Mouse (Mus musculus) gastrocnemius, postnatal 10 days (tissue): Measurements from ENCODE around the gene Xpo4. TPM values are rescaled to one million over a fixed set of nuclear protein-coding genes. Genes with fewer than 3 reads are reported as not detected.
"Not testable (repeated sequence)": the region's sequence is repeated elsewhere in the genome, so short reads cannot be mapped to it uniquely, and the experiment has no call there.

Source experiments
- DNase-seq: peaks from one replicate; pipeline ENCODE4 v3.0.0; 2021; ENCODE audit warnings: mixed read lengths
- long read RNA-seq, 2 experiments: library from polyadenylated mRNA; stranded (forward); transcript quantifications; one replicate each; pipeline ENCODE4 v2.0.0; 2021
- total RNA-seq, 2 experiments: library from RNA; stranded (reverse); gene quantifications; 2 replicates each; pipeline ENCODE4 v1.2.3; 2021

The Xpo4 gene
- total RNA-seq: 10 to 100 TPM; 12.3 to 17.0 TPM
- long read RNA-seq, experiment 1, full-length matches to known transcripts: 2 of 2 reads
- long read RNA-seq, experiment 1, partial matches to known transcripts: 0 of 2 reads
- long read RNA-seq, experiment 1, other reads (novel, unspliced or antisense): 0 of 2 reads
- long read RNA-seq, experiment 2, full-length matches to known transcripts: 1 of 5 reads
- long read RNA-seq, experiment 2, partial matches to known transcripts: 1 of 5 reads
- long read RNA-seq, experiment 2, other reads (novel, unspliced or antisense): 3 of 5 reads

DNA sequence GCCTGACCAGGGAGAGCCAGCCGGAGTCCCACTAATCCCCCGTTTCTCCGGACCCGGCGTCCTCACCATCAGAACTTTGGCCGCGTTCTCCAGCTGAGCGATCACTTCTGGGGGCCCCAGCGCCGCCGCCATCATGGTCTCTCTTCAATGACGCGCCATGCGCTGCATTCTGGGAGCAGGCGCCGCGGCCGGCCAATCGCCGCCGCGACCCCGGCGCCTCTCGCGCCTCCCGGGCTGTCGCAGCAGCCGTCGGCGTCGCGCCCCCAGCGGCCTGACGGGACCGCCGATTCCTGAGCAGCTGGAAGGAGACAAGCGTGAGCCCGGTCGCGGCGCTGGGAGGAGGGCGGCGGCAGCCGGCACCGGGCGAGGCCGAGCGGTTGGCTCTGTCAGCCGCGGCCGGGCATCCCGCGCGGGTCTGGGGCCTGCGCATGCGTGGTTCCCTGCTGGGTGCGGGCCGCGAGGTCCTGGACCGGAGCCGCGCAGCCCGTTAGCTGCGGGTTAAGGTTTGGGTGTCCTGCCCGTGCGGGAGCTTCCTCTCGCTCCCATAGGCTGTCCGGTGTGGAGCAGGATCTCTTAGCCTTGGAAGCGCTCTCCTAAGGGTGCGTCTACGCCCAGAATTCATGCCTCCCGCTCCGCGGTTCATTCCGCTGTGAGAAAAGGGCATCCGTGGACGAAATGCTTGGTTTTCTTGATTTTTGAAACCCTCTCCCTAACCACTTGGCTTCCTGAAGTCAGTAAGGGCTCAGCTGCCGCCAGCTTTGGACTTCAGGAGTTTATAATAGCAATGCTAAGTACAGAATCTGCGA is at the start of gene Xpo4:
Gene Xpo4, minus strand, starts transcription at position 609 of the 806 bp plus-strand sequence.
- DNase-seq: peak; percentile 86

DNA sequence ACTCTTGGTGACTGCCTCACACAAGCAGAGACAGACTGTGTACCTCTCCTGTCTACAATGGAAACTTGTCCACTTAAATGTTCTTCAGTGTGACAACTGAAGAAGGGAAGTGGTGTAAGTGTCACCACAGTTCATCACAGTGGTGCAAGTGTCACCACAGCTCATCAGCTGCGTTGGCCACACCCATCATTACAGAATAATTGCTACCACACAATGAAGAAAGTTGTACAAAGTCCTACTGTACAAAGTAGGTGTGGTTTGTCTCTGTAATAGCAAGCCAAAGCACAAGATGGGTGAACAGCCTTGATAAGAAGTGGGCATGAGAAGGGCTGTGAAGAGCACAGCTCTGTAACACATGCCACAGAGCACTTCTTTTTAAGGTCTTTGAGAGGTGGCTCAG is 47.7 kb upstream of the Xpo4 start:
- DNase-seq: no peak

DNA sequence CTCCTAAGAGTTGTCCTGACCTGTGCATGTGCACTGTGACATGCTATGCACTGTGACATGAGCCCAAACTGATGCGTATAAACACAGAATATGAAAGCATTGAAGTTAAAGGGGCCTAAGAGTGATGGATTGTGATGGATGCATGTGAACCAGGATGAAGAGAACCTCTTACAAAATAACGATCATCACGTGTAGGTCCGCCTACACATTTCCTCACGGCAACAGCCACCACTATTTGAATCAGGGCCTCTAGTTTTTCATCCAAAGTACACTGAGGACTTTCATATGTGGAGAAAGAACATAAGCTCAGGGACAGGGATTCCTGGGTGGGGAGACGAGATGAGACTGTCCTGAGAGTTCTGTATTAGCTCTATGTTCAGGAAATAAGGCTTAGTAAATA is 45.8 kb upstream of the Xpo4 start:
- DNase-seq: no peak

DNA sequence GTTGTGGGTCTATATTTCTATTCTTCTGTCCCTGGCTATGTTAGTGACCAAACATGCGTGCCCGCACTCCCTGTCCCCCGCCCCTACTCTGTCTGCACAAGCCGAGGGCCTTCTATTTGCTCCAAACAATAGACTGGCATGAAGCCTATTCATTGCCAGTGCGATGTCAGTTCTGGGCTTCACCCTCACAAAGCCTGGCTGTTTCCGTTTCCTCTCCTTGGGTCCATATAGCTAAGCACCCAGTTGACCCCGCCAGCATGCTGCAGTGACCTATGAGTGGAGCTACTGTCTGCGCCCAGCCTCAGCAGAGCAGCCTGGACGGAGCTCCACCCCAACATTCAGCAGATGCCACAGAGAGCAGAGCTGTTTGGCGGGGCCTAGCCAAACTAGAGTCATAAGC is 43.9 kb upstream of the Xpo4 start:
- DNase-seq: no peak

DNA sequence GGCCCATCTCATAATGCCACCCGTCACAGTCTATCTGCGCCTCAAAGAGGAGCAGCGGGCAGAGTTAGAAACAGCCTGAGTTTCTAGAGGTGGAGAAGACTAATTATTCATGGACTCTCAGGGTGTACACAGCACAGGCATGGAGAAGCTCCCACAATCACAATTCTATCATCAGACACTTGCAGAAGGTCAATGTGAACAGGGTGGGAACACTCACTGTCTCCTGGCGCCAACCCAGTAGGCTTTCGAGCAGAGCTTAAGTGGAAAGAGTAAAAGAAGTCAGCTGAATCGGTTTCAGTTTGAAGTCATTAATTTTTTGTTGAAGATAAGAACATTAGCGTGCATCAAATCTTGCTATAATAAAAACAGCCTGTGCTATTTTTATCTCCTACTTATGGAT is 43.4 kb upstream of the Xpo4 start:
- DNase-seq: peak; percentile 52

DNA sequence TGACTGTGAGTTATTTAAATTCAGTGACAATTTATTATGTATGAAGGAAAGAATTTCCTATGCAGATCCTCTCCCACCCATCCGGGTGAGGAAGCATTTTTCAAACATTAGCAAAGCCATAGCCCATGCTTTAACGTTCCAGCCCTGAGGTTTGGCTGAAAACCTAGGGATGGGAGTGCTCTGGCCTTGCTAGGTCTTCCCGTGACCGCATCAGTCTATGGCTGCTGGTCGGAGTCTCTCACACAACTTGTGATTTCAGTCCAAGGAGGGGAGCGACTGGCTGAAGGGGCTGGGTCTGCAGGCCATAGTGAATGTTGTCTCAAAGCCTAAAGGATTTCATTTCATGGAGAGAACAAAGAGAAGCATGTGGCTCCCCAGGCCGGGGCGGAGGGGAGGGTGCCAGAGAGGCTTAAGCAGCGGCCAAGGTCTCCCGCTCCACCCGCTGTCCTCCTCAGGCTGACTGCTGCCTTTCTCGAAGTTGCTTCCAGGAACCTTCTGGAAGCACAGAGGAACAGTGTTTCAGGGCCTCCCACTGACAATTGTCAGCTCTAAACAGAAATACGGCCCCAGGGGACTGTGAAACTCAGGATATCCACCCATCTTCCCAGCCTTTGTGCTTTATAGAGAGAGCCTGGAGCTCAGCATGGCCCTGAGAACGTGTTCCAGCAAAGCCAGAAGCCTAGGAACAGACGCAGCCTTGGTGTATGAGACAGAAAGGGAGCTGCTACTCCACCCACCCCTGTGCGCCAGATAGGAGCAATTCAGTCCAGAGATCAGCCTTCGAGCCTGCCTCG is 42.1 kb upstream of the Xpo4 start:
- DNase-seq: peak; percentile 44

DNA sequence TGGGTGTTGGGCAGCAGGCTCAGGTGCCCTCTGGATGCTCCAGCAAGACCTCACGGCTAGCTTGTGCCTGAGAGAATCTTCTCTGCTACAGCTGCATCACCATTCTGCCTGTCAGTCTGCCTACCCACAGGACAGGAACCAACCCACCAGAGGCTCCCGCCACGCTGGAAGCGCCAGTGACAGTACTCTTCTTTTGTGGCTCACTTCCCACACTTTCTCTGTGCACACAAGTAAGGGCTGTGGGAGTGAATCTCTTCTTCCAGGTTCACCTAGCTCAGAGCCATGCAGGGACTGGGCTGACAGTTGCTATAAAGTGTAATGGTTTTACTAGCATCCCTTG is 41.5 kb upstream of the Xpo4 start:
- no peak for DNase-seq

DNA sequence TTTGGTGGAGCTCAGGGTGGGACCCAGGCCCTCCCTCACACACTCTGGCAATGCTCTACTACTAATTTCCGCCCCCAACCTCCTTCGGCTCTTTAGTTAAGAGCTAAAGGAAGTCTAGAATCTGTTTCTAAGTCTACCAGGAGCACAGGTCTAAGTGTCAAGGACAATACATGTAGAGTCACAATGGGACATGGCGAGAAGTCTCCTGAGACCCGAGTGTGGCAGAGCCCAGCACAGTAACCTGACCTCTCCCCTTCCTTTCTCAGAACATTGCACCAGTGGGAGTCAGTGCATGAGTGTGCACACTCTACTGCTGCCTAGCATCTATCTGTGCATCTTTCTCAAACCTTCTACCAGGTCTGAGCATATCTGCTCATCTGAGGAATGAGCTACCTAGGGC is 40.5 kb upstream of the Xpo4 start:
- no peak for DNase-seq

DNA sequence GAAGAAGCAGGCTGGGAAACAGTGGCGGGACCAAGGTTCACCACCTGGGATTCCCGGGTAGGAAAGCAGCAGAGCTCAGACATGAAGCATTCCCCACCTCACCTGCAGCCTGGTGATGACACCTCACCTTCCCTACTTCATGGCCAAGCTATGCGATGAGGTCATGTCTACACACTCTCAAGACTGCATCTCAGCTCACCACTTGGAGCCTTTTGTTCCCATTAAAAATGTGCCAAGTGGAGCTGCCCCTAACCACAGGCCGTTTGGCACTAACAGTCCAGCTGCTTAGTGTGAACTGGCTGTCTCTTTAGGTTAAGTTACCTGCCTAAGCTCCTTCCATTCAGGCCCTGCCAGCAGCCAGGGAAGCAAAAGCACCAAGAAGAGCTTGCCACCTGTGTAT is 39.8 kb upstream of the Xpo4 start:
- DNase-seq: no peak

DNA sequence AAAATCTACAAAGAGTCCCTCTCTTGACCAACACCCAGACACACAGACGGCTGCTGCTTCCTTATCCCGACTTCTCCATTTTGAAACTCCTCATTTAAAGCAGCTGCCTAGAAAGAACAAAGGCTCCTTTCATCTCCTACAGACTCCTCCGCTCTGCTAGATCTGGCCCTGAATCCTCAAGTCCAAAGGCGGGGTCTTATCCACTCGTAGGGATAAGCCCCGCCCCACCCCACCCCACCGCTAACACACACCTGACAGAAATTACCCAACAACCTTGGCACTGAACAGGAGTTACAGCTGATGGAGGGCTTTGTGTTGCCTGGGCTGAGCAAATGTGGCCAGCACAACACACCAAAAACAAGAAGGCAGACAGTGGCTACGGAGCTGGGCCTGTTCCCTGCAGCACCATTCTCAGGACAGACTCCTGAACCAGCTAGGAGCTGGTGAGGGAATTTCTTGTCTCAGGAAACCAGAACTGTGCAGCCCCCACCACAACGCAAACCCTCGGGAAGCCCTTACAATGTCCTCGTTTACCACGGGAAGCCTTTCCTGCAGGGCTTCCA is 36.8 kb upstream of the Xpo4 start:
- DNase-seq: no peak

DNA sequence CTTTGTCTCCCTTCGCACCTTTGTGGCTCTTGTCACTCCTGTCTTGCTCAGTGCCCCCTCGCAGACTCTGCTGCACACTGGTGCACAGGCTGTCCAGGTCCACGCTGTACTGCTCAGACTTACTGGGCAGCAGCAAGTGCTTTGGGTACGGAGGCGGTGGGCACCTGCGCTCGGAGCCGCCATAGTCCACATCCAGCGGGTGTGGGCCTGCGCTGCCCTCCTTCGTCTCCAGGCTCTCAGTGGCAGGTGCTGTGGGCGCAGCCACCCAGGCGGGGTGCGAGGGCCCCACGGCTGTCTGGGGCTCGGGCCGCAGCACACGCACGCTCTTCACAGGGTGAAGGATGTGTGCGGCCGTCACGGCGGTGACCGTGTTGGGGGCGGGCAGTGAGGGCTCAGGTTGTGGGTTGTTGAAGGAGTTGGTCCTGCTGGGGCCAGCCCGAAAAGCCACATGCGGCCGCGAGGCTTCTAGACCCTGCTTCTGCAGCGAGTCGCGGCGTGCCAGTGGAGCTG is 34.3 kb upstream of the Xpo4 start:
- no peak for DNase-seq

DNA sequence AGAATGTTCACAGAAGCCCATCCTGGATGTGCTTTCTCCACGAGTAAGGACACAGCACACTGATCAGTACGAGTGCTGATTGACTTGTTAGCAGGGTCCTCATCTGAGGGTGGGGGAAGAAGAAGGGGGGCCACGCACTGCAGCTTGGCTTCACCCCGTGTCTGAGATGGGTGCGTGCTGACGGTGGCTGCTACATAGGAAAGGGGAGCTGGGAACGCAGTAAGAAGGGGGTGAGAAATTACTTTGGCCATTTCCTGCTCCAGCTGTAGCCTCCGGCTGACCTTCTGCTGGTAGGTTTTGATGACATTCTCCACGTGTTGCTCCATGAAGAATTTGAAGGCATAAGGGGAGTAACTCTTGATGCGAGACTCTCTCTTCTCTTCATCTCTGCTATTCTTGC is 33.8 kb upstream of the Xpo4 start:
- DNase-seq: no peak

DNA sequence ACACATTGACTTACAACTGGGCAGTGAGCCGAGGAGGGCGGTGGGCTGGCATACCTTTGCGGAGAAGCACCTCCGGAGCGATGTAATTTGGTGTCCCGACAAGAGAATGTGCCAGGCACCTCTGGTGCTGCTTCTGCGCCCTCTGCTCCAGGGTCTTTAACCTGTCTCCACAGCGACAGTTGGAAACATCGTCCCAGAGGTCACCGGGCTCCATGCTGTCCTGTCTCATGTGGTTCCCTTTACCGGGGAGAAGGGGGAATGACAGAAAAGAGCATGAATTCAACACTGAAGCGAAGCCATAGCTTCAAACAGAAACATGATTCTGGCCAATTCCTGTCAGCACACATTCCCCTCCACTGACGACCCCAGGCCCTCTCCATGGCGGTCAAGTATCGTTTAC is 30.8 kb upstream of the Xpo4 start:
- DNase-seq: no peak

DNA sequence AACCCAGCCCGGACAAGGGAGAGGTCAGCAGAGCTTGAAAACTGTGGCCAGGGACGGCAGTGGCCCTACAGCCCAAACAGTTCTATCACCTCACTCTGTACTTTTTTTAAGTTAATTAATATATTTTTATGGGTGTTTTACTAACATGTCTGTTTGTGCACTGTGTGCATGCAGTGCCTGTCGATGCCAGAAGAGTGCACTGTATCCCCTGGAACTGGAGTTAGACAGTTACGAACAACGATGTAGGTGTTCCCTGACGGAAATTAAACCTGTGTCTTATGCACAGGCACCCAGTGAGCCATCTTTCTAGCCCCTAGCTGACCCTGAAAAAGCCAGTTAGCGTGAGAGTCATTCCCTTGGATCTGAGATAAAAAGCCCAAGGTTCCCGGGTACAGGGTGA is 30.3 kb upstream of the Xpo4 start:
- no peak for DNase-seq

DNA sequence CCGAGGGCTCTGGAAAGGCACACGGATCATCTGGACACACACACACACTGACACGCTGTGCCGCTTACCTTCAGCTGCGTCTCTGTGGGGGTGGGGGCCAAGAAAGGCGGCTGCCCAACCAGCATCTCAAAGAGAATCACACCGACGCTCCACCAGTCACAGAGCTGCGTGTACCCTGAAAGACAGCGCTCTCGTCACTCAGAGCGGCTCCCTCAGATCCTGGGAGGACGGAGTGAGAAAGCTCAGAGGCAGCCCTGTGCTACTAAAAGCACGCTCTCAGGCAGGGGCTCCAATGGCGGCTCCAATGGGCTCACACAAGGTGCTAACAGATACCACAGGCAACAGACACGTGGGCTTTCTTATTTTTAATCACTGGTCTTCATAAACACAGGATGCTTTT is 29.0 kb upstream of the Xpo4 start:
- DNase-seq: no peak

DNA sequence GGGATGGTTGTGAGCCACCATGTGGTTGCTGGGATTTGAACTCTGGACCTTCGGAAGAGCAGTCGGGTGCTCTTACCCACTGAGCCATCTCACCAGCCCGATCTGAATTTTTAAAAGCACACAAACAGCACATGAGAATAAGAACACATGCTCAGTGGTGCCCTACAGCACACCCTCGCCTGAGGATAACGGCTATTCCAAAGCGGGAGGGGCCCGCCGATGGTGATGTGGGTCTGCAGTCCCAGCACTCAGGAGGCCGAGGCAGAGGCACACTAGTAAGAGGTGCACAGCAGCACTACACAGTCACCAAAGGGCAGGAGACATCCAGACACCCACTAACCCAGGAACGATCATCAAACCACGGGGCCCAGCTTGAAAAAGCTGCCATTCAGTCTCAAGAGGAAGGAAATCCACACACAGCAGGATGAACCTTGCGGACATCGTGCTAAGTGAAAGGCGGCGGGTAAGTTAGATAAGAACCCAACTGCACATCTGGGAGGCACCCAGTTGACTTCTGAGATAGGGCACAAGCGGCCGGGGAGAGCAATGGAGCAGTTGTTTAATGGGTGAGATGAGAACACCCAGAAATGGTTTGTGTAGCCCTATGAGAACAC is 27.4 kb upstream of the Xpo4 start:
- no peak for DNase-seq

DNA sequence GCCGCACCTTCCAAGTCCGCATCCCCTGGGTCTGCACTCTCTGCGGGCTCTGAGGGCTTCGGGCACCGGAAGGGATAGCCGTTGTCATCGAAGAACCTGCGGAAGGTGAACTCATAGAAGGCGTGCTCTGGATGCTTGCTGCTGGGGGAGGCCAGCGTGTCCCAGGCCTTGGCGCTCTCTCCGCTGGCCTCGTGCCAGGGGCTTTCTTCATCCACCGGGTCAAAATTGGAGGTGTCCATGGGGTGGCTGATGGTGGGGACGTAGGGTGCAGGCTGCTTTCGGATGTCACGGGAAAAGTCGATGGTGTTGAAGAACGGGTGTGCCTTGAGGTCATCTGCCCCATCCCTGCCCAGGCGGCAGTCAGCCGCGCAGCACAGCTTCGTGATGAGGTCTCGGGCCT is 26.1 kb upstream of the Xpo4 start:
- DNase-seq: no peak

DNA sequence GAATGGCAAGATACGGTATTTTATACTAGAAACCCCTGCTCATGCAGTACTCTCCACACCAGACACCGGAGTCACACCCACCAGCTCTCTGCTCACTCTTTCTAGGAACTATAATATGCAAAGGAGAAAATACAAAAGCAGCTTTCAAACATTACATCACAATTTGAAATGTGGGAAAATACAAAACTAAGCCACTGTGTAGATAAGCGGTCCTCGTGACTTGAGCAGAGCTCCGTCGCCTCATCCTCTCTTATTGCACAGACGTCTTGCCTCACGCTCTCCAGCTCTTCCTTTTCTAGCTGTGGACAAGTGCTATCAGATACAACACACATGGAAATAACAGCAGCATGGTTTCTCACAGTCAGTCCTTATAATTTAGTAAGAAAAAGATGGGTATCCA is 25.5 kb upstream of the Xpo4 start:
- no peak for DNase-seq

DNA sequence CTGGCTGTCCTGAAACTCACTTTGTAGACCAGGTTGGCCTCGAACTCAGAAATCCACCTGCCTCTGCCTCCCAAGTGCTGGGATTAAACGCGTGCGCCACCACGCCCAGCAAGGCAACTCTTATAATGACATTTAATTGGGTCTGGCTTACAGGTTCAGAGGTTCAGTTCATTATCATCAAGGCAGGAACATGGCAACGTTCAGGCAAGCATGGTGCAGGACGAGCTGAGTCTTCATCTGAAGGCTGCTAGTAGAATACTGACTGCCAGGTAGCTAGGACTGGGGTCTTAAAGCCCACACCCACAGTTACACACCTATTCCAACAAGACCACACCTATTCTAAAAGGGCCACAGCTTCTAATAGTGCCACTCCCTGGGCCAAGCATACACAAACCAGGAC is 22.8 kb upstream of the Xpo4 start:
- DNase-seq: not testable (repeated sequence)

DNA sequence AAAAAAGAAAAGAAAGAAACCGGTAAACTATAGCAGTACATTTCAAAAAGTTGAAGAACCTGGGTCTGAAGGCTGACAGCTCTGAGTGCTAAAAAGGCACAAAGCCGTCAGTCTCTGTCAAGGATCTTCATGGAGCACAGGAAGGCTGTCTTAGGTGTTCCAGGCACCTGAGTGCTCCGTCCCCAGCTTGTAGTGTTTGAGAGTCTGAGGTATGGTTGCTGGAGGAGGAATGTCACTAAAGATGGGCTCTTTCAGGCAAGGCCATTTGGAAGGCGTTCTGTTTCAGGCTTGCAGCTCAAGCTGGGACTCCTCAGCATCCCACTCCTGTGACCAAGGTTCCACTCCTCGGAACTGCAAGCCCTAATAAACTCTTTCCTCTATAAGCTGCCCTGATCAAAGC is 22.2 kb upstream of the Xpo4 start:
- DNase-seq: no peak

DNA sequence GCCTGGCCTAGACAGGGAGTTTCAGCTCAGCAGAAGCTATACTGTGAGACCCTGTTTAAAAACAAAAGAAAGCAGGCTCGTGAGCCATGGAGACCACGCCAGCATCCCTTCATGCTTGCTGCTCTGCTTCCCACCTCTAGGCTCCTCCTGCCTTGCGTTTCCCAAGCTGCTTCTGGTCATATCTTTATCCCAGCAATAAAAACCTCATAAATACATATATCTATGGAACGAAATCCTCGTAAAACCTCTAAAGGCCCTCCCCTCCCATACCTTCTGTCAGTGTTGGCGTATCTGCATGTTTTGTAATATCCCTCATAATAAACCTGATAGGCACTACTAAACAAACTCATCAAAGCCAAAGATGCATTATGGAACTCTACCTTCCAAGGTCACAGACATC is 21.4 kb upstream of the Xpo4 start:
- no peak for DNase-seq

DNA sequence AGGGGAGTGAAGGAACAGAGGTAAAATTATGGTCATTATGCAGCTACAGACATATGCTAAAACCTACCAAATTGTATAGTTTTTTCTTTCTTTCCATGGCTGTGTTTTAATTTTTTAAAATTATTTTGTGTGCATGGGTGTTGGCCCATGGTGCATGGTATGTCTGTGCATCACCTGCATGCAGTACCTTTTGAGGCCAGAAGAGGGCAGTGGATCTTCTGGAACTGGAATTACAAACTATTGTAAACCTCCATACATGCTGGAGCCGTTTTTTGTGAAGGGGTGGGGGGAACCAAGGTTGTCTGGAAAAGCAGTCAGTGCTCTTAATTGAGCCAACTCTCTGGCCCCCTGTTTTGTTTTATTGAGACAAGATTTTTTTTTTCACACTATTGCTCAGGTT is 19.3 kb upstream of the Xpo4 start:
- peak; percentile 70 for DNase-seq
